Mouse (Mus musculus) bone marrow macrophage, adult 2 months (primary cell): ENCODE results near the gene Armh3. TPM values are rescaled to one million over a fixed set of nuclear protein-coding genes. Genes with fewer than 3 reads are reported as not detected.

Experiments used
- H3K27ac ChIP-seq: 2 replicates; pipeline ENCODE4 v1.5.1; 2012; ENCODE audit warnings: low read depth, low read length; ENCODE audit not compliant: insufficient read depth
- H3K4me1 ChIP-seq: 2 replicates; pipeline ENCODE4 v1.6.1; 2012; ENCODE audit warnings: low read length; ENCODE audit not compliant: control insufficient read depth, insufficient read depth
- H3K4me3 ChIP-seq: 2 replicates; pipeline ENCODE4 v1.5.1; 2012; ENCODE audit warnings: mild to moderate bottlenecking, low read length, moderate library complexity; ENCODE audit not compliant: insufficient read depth
- CTCF ChIP-seq: IDR thresholded peaks from 2 replicates; pipeline ENCODE4 v1.5.1; 2012; ENCODE audit warnings: low read depth, mild to moderate bottlenecking, low read length, moderate library complexity
- POLR2A ChIP-seq: IDR thresholded peaks from 2 replicates; pipeline ENCODE4 v1.6.1; 2012; ENCODE audit warnings: mild to moderate bottlenecking, low read depth, low read length, borderline replicate concordance
- polyA plus RNA-seq: library from polyadenylated mRNA; stranded (reverse); fragments of >200 nt; gene quantifications from 2 replicates; pipeline ENCODE4 v1.2.4, GENCODE M21; 2012; ENCODE audit not compliant: missing spikeins, insufficient read depth, insufficient read length

Armh3 gene
- polyA plus RNA-seq, 1 experiment = 13.2 TPM

- TF ChIP-seq POLR2A (no peak), CTCF (no peak)
- Histone ChIP-seq H3K4me1 (no peaks in the 10 kb centered on the region), H3K4me3 (no peak overlapping the region)
Measured at GRCm38 (mm10) chr19:45912376-45912775, 85.9 kb downstream of the Armh3 start.

GRCm38 (mm10) chr19:45911236-45912025 lies 86.9 kb downstream of the Armh3 start:
- no peak overlapping the region for H3K27ac ChIP-seq
- TF ChIP-seq CTCF = no peak
- TF ChIP-seq POLR2A = no peak
- no peaks in the 10 kb centered on the region for H3K4me1 ChIP-seq
- H3K4me3 ChIP-seq = no peak overlapping the region

More at GRCm38 (mm10) chr19:45912376-45912775, 85.9 kb downstream of the Armh3 start:
- H3K27ac ChIP-seq = no peak overlapping the region

- H3K27ac ChIP-seq = no peak overlapping the region
- no peaks in the 10 kb centered on the region for H3K4me1 ChIP-seq
- H3K4me3 ChIP-seq = no peak overlapping the region
- TF ChIP-seq CTCF (no peak), POLR2A (no peak)
Measured at GRCm38 (mm10) chr19:45908246-45908645, 90.0 kb downstream of the Armh3 start.

DNA sequence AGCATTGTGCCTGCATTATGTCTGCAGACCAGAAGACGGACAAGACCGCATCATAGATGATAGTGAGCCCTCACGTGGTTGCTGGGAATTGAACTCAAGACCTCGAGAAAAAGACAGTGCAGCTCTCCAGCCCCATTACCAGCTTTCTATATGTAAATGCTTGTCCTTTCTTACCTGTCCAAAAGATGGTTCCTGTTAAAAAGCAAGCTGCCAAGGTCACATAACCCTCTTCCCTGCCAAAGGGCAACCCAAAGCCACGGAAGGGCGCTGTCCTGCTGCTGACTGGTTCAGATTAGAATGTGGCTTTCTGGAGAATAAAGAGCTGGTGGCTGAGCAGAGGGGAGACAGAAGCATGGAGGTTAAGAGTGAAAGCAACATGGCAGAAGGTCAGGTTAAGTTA lies 90.9 kb downstream of the Armh3 start:
- no peaks in the 10 kb centered on the region for H3K4me1 ChIP-seq
- TF ChIP-seq POLR2A = no peak
- TF ChIP-seq CTCF = no peak
- H3K27ac ChIP-seq = no peak overlapping the region
- H3K4me3 ChIP-seq = no peak overlapping the region

- no peak overlapping the region for H3K27ac ChIP-seq
- H3K4me1 ChIP-seq = no peaks in the 10 kb centered on the region
- no peak for TF ChIP-seq POLR2A
- TF ChIP-seq CTCF = no peak
- no peak overlapping the region for H3K4me3 ChIP-seq
Measured at GRCm38 (mm10) chr19:45903861-45904260, 94.4 kb downstream of the Armh3 start.

DNA sequence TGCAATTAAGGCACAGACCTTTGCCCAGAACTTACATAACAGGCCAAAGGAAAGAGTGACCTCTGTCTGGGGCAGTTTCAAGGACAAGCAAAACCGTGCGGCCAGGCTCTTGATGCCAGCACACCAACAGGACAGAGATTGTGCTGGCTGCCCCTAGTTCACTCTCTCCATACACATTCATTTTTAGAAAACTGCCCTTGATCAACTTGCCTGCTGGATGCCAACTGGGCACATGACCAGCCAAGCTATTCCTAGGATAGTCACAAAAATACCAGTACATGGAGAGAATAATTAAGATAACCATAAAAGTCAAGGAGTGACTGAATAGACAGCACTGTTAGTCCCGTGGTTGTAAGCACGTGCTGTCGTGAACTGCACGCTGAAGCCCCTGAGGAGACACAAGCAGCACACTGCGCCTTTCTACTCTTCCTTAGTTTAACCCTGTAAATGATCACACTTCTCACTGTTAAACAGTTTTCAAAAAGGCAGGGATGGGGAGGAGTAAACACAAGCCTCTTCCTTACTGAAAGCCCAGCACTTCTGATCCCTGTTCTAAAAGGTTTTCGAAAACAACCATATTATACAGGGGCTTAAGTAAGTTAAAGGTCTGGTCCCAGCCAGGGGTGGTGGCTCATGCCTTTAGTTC lies 95.8 kb downstream of the Armh3 start:
- TF ChIP-seq CTCF (no peak), POLR2A (no peak)
- Histone ChIP-seq H3K4me1 (no peaks in the 10 kb centered on the region), H3K27ac (no peak overlapping the region), H3K4me3 (no peak overlapping the region)

GRCm38 (mm10) chr19:45900836-45901235 lies 97.5 kb downstream of the Armh3 start:
- peaks cover 7% of the 10 kb centered on the region for H3K4me1 ChIP-seq
- H3K27ac ChIP-seq = no peak overlapping the region
- TF ChIP-seq POLR2A (no peak), CTCF (no peak)
- no peak overlapping the region for H3K4me3 ChIP-seq

- TF ChIP-seq CTCF (no peak), POLR2A (no peak)
- Histone ChIP-seq H3K4me3 (no peak overlapping the region), H3K27ac (peak overlapping the region; percentile 37), H3K4me1 (peaks cover 10% of the 10 kb centered on the region)
Measured at GRCm38 (mm10) chr19:45895726-45896125, 102.6 kb downstream of the Armh3 start.

GRCm38 (mm10) chr19:45882056-45882455 lies 116.2 kb downstream of the Armh3 start:
- H3K4me1 ChIP-seq = peaks cover 11% of the 10 kb centered on the region
- no peak overlapping the region for H3K4me3 ChIP-seq

DNA sequence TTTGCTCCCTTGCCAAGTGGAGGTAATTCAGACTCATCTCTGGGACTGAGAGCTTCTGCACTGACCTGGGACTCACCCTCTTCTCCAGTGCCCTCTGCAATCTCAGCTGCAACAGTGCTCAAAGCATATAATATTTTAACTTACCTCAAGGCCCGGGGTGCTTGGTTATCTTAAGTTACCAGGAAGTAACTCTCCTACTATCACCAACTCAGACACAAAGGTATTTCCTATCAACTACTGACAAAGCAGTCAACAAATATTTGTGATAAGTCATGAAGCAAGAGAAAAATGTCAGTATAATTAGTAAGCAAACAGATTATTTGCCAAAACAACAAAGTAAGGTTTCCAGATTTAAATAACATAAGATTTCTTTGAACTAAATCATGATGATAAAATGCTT lies 125.0 kb downstream of the Armh3 start:
- Histone ChIP-seq H3K4me3 (no peak overlapping the region), H3K4me1 (peaks cover 15% of the 10 kb centered on the region), H3K27ac (no peak overlapping the region)
- TF ChIP-seq POLR2A (no peak), CTCF (no peak)

More at GRCm38 (mm10) chr19:45882056-45882455, 116.2 kb downstream of the Armh3 start:
- TF ChIP-seq POLR2A = no peak
- TF ChIP-seq CTCF = no peak
- no peak overlapping the region; the same call in 1 of the 2 replicates for H3K27ac ChIP-seq
